Mouse (Mus musculus): ENCODE measurements around the gene Rec8. TPM values are rescaled to one million over a fixed set of nuclear protein-coding genes. Genes with fewer than 3 reads are reported as not detected.

Gene Rec8
- polyA plus RNA-seq, 1 experiment from 2014 or later = 11.3 TPM

DNA sequence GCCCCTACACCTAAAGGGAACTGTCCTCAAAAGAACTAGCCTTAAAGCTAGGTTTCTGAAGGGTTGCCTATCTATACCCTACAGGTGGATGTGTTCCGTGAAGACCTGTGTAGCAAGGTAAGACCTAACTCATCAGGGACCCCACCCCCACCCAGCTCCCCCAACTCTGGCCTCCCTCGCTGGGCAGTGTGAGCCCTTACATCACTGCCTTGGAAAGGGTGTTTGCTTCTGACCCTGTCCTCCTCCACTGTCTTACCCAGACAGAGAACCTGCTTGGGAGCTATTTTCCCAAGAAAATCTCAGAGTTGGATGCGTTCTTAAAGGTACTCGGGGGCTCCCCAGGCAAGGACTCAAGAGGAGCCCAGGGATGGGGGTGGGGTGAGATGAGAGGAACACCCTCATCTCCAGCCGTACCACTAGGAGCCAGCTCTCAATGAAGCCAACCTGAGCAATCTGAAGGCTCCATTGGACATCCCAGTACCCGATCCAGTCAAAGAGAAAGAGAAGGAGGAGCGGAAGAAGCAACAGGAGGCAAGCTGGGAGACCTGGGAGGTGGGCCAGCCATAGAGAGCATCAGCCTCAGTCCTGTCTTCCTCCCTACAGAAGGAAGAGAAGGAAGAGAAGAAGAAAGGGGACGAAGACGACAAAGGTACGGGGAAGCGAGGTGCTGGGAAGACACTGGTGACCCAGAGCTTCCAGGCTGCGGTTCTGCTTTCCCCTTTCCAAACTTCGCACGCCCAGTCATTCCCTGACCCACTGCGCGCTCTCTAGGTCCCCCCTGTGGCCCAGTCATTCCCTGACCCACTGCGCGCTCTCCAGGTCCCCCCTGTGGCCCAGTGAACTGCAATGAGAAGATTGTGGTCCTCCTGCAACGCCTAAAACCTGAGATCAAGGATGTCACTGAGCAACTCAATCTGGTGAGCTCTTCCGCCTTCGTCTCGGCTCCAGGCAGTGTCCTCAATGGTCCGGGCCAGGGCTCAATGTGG lies 38.0 kb upstream of the Rec8 start:
- no peaks in the 10 kb centered on the region for H3K36me3 ChIP-seq (ENCODE audit: control insufficient read depth, insufficient read depth)
- WGBS = 87% methylated on average over 23 of the region's 23 CpGs
- no peak overlapping the region for H3K4me3 ChIP-seq (replicated peaks; ENCODE audit: low read length)
- H3K27ac ChIP-seq (ENCODE audit: low read length) = no peak overlapping the region
- H3K9me3 ChIP-seq (ENCODE audit: control insufficient read depth, low read length) = no peaks in the 10 kb centered on the region
- H3K27me3 ChIP-seq (replicated peaks; ENCODE audit: control insufficient read depth, insufficient read depth, low read length) = no peaks in the 10 kb centered on the region
- ATAC-seq = no peak
- H3K4me1 ChIP-seq (replicated peaks; ENCODE audit: control insufficient read depth, insufficient read depth, low read length) = peaks cover 19% of the 10 kb centered on the region
- H3K4me2 ChIP-seq (ENCODE audit: low read length) = no peak overlapping the region
- no peak overlapping the region for H3K9ac ChIP-seq (replicated peaks; ENCODE audit: low read depth, low read length)

DNA sequence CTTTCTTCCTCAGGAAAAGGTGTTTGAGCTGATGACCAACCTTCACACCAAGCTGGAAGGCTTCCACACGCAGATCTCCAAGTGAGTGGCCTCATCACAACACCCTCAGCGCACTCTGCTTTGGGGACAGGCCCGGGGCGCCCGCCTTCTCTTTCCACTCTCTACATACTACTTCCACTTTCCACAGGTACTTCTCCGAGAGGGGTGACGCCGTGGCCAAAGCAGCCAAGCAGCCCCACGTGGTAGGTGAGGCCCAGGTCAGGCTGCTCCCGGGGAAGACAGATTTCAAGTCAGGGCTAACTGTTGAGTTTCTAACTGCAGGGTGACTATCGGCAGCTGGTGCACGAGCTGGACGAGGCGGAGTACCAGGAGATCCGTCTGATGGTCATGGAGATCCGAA lies 37.1 kb upstream of the Rec8 start:
- Histone ChIP-seq H3K4me1 (replicated peaks; ENCODE audit: control insufficient read depth, insufficient read depth, low read length) (peaks cover 24% of the 10 kb centered on the region), H3K4me2 (ENCODE audit: low read length) (no peak overlapping the region), H3K27me3 (replicated peaks; ENCODE audit: control insufficient read depth, insufficient read depth, low read length) (no peaks in the 10 kb centered on the region), H3K36me3 (ENCODE audit: control insufficient read depth, insufficient read depth) (no peaks in the 10 kb centered on the region), H3K4me3 (replicated peaks; ENCODE audit: low read length) (no peak overlapping the region), H3K9ac (replicated peaks; ENCODE audit: low read depth, low read length) (no peak overlapping the region), H3K27ac (ENCODE audit: low read length) (no peak overlapping the region), H3K9me3 (ENCODE audit: control insufficient read depth, low read length) (no peaks in the 10 kb centered on the region)
- no peak for ATAC-seq
- WGBS = 96% methylated on average over 16 of the region's 16 CpGs

DNA sequence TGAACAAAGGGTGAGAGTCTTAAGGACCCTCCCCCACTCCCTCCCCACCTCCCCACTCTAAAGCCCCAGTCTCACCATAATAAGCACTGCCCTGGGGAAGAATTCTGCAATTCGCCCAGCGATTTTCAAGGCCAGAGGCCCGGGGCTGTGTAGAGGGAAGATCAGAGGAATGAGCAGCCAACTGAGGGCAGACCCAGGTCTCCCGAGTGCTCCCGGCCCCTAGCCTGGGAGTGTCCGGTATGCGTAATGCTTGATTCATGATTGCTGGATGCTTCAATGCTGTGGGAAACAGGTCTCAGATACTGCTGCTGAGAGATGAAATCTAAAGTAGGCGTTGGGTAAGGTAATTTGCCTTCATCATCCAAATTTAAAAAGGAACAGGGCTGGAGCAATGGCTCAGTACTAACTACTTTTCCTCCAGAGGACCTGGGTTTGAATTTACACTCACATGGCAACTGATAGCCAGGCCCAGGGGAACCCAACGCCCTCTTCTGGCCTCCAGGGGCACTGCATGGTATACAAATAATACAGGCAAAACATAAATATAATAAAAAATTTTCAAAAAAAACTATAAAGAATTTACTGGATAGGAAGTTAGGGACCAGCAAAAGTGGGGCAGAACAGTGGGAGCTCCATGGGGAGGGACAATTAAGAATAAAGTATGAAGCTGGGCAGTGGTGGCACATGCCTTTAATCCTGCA lies 35.7 kb upstream of the Rec8 start:
- Histone ChIP-seq H3K9me3 (ENCODE audit: control insufficient read depth, low read length) (no peaks in the 10 kb centered on the region), H3K4me1 (replicated peaks; ENCODE audit: control insufficient read depth, insufficient read depth, low read length) (peaks cover 24% of the 10 kb centered on the region), H3K27me3 (replicated peaks; ENCODE audit: control insufficient read depth, insufficient read depth, low read length) (no peaks in the 10 kb centered on the region), H3K27ac (ENCODE audit: low read length) (no peak overlapping the region), H3K4me2 (ENCODE audit: low read length) (no peak overlapping the region), H3K4me3 (replicated peaks; ENCODE audit: low read length) (no peak overlapping the region), H3K36me3 (ENCODE audit: control insufficient read depth, insufficient read depth) (no peaks in the 10 kb centered on the region; the same call in 1 of the 2 replicates), H3K9ac (replicated peaks; ENCODE audit: low read depth, low read length) (no peak overlapping the region)
- 80% methylated on average over 9 of the region's 9 CpGs for WGBS
- ATAC-seq = no peak

DNA sequence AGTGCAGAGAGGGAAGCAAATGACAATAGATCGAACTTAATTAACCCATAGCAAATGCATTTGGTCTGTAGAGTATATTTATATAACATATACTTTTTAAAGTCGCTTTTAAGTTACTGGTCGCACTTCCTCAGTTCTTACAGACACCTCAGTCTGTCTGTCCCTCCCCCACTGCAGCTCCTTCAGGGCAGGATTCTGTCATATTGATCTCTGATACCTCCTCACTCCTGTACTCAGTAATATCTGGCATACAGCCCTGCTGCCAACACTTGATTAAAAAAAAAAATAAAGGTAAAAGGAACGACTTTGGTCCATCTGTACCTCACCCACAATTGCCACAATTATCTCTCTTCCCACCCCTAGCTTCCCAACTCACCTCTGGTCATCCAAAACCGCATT lies 33.5 kb upstream of the Rec8 start:
- no peak for ATAC-seq
- Histone ChIP-seq H3K36me3 (ENCODE audit: control insufficient read depth, insufficient read depth) (peaks cover 2% of the 10 kb centered on the region; the same call in 1 of the 2 replicates), H3K27ac (ENCODE audit: low read length) (no peak overlapping the region), H3K9me3 (ENCODE audit: control insufficient read depth, low read length) (no peaks in the 10 kb centered on the region), H3K4me3 (replicated peaks; ENCODE audit: low read length) (peak overlapping the region; percentile 52), H3K27me3 (replicated peaks; ENCODE audit: control insufficient read depth, insufficient read depth, low read length) (no peaks in the 10 kb centered on the region), H3K4me1 (replicated peaks; ENCODE audit: control insufficient read depth, insufficient read depth, low read length) (peaks cover 11% of the 10 kb centered on the region), H3K4me2 (ENCODE audit: low read length) (peak overlapping the region; percentile 56), H3K9ac (replicated peaks; ENCODE audit: low read depth, low read length) (peak overlapping the region; percentile 61)
- WGBS = 40% methylated on average over 5 of the region's 5 CpGs

DNA sequence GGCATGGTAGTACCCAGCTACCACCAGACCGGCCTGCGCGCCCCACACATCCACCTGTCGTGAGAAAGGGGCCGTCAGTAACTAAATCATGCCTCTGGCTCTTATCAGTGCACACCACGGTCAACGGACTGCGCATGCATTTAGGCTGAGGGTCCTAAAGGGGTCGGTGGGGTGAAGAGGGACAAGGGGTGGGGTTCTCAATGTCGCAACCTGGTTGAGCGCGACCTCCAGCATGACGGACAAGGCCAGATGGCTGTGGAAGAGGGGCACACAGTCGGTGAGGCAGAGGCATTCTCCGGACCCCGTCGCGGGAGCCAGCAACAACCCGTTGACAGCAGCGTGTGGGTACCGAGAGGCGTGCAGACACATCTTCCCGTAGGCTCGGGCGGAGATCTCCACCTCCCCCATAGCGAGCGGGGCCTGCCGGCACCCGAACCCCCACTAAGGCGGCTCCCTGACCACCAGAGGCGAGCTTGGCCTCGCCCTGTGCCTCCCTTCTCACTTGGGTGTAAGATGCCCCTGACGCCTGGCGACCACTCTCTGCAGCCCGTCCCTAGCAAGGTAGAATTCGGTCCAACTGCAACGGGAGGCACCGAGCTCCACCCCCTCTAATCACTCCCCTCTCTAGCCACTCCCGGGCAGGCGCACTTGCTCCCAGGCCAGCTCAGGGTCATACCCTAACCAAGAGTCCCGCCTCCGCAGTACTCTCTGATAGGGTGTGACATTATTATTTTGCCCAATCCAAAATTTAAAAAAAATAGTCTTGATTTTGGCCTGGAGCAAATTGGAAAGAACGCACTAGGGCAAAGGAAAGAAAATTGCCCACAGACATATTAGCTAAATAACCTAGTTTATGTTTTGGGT lies 32.9 kb upstream of the Rec8 start, which contains the start of gene Emc9:
Gene Emc9, minus strand, starts transcription at position 601 of the 864 bp plus-strand sequence.
- H3K4me2 ChIP-seq (ENCODE audit: low read length) = peak within 1 kb of the TSS; percentile 56
- H3K4me3 ChIP-seq (replicated peaks; ENCODE audit: low read length) = peak within 1 kb of the TSS; percentile 52
- H3K4me1 ChIP-seq (replicated peaks; ENCODE audit: control insufficient read depth, insufficient read depth, low read length) = peaks cover 11% of the 10 kb centered on the region
- H3K9me3 ChIP-seq (ENCODE audit: control insufficient read depth, low read length) = no peaks in the 10 kb centered on the region
- H3K9ac ChIP-seq (replicated peaks; ENCODE audit: low read depth, low read length) = peak within 1 kb of the TSS; percentile 61
- peaks cover 2% of the 10 kb centered on the region; the same call in 1 of the 2 replicates for H3K36me3 ChIP-seq (ENCODE audit: control insufficient read depth, insufficient read depth)
- ATAC-seq = peak; percentile 77
- H3K27ac ChIP-seq (ENCODE audit: low read length) = no peak within 1 kb of the TSS
- no peaks in the 10 kb centered on the region for H3K27me3 ChIP-seq (replicated peaks; ENCODE audit: control insufficient read depth, insufficient read depth, low read length)
- 3% methylated on average over 43 of the region's 43 CpGs for WGBS

DNA sequence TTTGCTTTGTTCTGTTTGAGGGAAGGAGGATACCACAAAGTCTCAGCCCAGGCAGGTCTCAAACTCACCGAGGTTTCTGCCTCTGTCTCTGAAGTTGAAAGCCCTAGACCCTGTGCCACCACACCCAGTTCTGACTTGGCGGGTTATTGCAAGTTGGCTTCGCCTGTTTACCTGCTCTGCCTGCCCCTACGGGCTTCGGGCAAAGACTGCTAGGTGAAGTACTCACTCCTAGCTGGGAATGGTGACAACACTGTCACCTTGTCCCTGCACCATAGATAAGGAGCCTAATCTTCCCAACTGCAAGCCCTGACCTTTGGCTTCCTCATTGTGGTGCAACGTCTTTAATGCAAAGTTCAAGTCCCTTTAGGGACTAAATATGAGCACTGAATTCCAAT lies 32.3 kb upstream of the Rec8 start:
- Histone ChIP-seq H3K4me1 (replicated peaks; ENCODE audit: control insufficient read depth, insufficient read depth, low read length) (peaks cover 17% of the 10 kb centered on the region), H3K9me3 (ENCODE audit: control insufficient read depth, low read length) (no peaks in the 10 kb centered on the region), H3K27me3 (replicated peaks; ENCODE audit: control insufficient read depth, insufficient read depth, low read length) (no peaks in the 10 kb centered on the region), H3K4me2 (ENCODE audit: low read length) (peak overlapping the region; percentile 56), H3K27ac (ENCODE audit: low read length) (no peak overlapping the region), H3K9ac (replicated peaks; ENCODE audit: low read depth, low read length) (no peak overlapping the region), H3K4me3 (replicated peaks; ENCODE audit: low read length) (no peak overlapping the region; the same call in 1 of the 2 replicates), H3K36me3 (ENCODE audit: control insufficient read depth, insufficient read depth) (peaks cover 2% of the 10 kb centered on the region; the same call in 1 of the 2 replicates)
- ATAC-seq = no peak
- 67% methylated on average over 6 of the region's 6 CpGs for WGBS

DNA sequence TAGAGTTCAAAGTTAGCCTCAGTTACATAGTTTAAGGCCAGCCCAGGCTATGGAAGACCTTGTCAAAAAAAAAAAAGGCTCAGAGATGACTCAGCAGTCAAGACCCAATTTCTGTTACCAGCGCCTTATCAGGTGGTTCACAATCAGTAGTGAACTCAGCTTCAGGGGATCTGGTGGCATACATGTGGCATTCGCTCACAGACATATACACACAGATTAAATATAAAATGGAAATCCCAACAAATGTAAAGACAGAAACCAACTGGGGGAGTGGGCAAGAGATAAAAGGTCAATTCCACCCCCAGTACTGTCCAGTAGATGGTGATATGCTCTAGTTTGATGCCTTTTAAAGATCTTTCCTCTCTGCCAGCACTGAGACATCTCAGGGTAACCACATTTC lies 31.7 kb upstream of the Rec8 start:
- H3K36me3 ChIP-seq (ENCODE audit: control insufficient read depth, insufficient read depth) = peaks cover 2% of the 10 kb centered on the region; the same call in 1 of the 2 replicates
- H3K4me3 ChIP-seq (replicated peaks; ENCODE audit: low read length) = no peak overlapping the region
- no peak for ATAC-seq
- no peak overlapping the region for H3K27ac ChIP-seq (ENCODE audit: low read length)
- no peak overlapping the region for H3K4me2 ChIP-seq (ENCODE audit: low read length)
- H3K27me3 ChIP-seq (replicated peaks; ENCODE audit: control insufficient read depth, insufficient read depth, low read length) = no peaks in the 10 kb centered on the region
- no peak overlapping the region for H3K9ac ChIP-seq (replicated peaks; ENCODE audit: low read depth, low read length)
- WGBS = 95% methylated on average over 2 of the region's 2 CpGs
- no peaks in the 10 kb centered on the region for H3K9me3 ChIP-seq (ENCODE audit: control insufficient read depth, low read length)
- H3K4me1 ChIP-seq (replicated peaks; ENCODE audit: control insufficient read depth, insufficient read depth, low read length) = peaks cover 18% of the 10 kb centered on the region

DNA sequence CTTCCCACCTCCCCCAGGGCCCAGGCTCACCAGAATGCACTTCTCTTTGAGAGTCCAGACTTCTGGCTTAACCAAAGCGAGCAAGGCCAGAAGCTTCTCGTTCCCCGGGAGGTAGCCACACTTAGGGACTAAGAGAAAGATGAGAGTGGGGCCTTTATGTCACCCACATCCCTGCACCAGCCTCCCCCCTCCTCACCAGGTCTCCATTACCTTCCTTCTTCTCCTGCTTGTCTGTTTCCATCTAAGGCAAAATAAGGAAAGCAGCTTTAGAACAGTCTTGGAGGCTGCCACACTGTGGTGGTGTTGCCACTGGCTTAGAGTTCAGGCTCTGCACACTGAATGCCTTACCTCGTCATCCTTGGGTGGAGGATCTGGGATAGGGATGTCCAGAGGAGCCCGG lies 28.6 kb upstream of the Rec8 start:
- WGBS = 94% methylated on average over 5 of the region's 5 CpGs
- no peak for ATAC-seq
- Histone ChIP-seq H3K9ac (replicated peaks; ENCODE audit: low read depth, low read length) (no peak overlapping the region), H3K9me3 (ENCODE audit: control insufficient read depth, low read length) (no peaks in the 10 kb centered on the region), H3K27me3 (replicated peaks; ENCODE audit: control insufficient read depth, insufficient read depth, low read length) (no peaks in the 10 kb centered on the region), H3K4me2 (ENCODE audit: low read length) (no peak overlapping the region), H3K4me1 (replicated peaks; ENCODE audit: control insufficient read depth, insufficient read depth, low read length) (peaks cover 37% of the 10 kb centered on the region), H3K4me3 (replicated peaks; ENCODE audit: low read length) (no peak overlapping the region), H3K27ac (ENCODE audit: low read length) (no peak overlapping the region), H3K36me3 (ENCODE audit: control insufficient read depth, insufficient read depth) (peaks cover 2% of the 10 kb centered on the region; the same call in 1 of the 2 replicates)

Data from forebrain, embryonic 16.5 days (tissue).